Mouse (Mus musculus): ENCODE measurements around the gene Uba7.
A peak's percentile ranks its signal among the peaks of the same experiment; 100 is the strongest.

Uba7 gene

GRCm38 (mm10) chr9:107975399-107976386 lies at the start of gene Uba7:
Gene Uba7 (plus strand): TSS chr9:107975505.
- DNase-seq (ENCODE audit: low spot score) = no peak

- DNase-seq (ENCODE audit: low spot score) = no peak
These were observed 48.3 kb upstream of the Uba7 start for GRCm38 (mm10) chr9:107926920-107927420.

GRCm38 (mm10) chr9:107927749-107928148 lies 47.6 kb upstream of the Uba7 start:
- no peak for DNase-seq (ENCODE audit: low spot score)

DNA sequence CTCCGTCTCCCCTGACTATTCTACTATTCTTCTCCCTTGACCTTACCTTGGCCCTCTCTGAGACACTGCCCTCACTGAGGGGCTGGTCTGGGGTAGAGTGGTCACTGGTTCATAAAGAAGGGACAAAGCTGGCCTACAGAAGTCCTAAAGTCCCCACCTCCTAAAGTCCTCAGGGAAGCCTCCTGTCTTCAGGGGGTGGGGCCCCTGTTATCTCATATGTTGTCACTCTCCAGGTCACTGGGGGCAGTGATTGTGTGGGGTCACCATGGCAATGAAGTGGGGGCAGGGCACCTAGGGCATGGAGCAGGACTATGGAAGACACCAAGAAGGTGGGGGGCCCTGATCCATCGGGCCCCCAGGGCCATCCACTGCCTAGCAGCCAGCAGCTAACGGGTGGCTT lies 47.1 kb upstream of the Uba7 start, which contains the start of gene Actl11:
Gene Actl11, plus strand, starts transcription at position 301 of the 400 bp plus-strand sequence.
- no peak for DNase-seq (ENCODE audit: low spot score)

- DNase-seq (ENCODE audit: low spot score) = no peak
These were observed 43.1 kb upstream of the Uba7 start for GRCm38 (mm10) chr9:107932221-107932620.

DNA sequence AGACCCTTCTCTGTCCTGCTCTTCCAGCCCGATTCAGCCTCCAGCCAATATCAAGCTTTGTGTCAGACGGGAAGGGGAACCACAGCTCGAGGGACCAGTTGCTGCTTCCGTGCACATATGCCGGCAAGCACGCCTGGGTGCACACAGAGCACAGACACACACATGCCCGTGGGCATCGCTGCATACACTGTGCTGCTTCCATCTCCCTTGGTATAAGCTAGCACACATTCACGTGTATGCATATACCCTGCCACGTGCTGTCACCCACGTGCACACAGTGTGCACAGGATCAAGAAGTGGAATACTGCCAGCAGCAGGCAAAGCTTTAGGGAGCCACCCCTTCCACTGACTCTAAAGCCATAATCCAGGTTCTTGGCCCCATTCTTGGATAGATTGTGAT lies 41.2 kb upstream of the Uba7 start:
- DNase-seq (ENCODE audit: low spot score) = no peak

DNA sequence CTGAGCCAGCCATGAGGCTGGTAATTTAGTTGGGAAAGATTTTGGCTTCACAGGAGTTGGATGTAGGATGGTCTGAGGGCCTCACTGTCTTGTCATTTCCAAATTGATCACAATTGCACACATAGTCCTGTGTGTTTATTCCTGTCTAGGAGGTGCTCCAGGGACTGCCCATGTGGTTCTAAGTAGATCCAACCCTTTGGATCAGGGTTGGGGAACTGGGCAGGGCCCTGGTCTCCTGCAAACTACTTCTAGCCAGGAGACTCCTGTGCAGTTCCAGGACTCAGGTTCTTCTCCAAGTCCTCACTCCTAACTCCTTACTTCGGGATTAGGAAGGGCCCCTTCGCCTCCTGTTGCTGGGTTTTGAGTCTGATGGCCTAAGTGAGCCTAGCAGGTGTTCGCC lies 39.9 kb upstream of the Uba7 start, which contains the start of gene Camkv:
Gene Camkv, plus strand, starts transcription at position 301 of the 400 bp plus-strand sequence.
- DNase-seq (ENCODE audit: low spot score) = no peak

DNA sequence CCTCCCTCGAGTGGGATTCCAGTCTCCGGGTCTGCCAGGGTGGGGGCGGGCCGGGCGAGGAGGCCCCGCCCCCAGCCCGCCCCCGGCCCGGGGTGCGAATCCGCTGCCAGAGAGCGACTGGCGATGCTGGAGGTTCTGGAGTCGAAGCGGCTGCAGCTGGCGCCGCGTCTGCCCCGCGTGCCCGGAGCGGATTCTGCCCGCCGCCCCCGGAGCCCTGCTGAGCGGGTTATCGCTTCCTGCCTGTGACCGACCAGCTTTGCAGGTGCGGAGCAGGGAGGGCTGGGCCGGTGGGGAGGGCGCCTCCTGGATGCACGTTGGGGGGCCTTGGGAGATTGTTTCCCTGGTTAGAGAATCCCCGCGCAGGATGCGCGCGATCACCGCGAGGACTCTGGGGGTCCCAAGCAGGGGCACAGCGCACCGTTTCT lies 39.5 kb upstream of the Uba7 start:
- no peak for DNase-seq (ENCODE audit: low spot score)

- no peak for DNase-seq (ENCODE audit: low spot score)
These were observed 39.0 kb upstream of the Uba7 start for GRCm38 (mm10) chr9:107936215-107936822.

DNA sequence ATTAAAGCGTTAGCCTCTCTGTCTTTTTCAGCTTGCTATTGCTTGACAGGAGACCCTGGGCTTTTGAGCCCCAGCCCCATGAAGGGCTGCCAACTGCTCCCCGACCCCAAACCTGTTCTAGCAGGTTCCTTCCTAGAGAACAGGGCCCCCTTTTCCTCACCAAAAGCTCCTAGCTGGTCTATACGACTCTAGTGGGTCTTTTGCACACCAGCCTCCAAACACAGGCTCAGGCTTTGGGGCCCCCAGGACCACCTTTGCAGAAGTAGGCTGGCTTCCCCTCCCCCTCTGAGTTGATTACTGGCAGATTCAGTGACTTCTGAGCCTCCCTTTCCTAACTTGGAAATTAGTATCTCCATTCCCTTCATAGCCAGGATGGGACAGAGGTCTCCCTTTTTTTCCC lies 38.5 kb upstream of the Uba7 start:
- no peak for DNase-seq (ENCODE audit: low spot score)

- no peak for DNase-seq (ENCODE audit: low spot score)
These were observed 27.8 kb upstream of the Uba7 start for GRCm38 (mm10) chr9:107947241-107948194.

- DNase-seq (ENCODE audit: low spot score) = no peak
These were observed 26.0 kb upstream of the Uba7 start for GRCm38 (mm10) chr9:107949184-107949921.

- DNase-seq (ENCODE audit: low spot score) = no peak
These were observed 25.4 kb upstream of the Uba7 start, which contains the start of gene Traip for GRCm38 (mm10) chr9:107949922-107950235. Gene Traip (plus strand): TSS chr9:107950136.

GRCm38 (mm10) chr9:107950460-107951355 lies 24.6 kb upstream of the Uba7 start:
- peak; percentile 82 for DNase-seq (ENCODE audit: low spot score)

GRCm38 (mm10) chr9:107955613-107956289 lies 19.6 kb upstream of the Uba7 start:
- no peak for DNase-seq (ENCODE audit: low spot score)

DNA sequence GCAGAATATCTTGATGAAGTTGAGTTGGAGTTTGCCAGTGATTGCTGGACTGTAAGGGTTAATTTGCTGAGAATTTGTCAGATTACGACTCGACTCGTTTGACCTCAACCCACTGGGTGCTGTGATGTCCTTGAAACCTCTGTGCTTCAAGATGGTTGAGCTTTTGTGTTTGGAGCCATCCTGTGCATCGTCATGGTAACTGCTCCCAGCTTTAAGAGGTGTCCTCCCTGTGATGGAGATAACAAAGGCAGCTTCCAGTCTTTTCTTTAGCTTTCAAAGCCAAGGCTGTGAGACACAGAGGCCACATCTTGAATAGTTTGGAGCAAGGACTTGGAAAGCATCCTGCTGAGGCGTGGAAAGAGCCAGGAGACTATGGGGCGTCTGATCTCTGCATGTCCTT lies 18.2 kb upstream of the Uba7 start:
- DNase-seq (ENCODE audit: low spot score) = no peak

DNA sequence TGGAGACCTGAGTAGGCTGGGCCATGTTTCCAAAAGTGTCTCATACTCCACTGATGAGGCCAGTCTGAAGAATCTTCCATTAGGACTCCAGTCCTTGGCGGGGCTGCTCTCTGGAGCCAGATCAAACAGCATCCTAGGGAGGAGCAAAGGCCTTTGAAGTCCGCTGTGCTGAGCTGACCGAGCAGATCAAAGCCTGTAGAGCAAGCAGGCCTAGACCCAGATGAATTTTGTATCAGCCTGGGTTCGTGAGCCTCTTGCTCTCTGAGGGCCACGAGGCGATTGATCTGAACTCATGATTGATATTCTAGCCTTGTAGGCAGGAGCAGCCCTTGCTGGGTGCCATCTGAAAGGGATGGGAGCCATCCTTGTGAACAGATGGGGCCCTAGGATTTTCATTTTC lies 15.4 kb upstream of the Uba7 start:
- DNase-seq (ENCODE audit: low spot score) = no peak

DNA sequence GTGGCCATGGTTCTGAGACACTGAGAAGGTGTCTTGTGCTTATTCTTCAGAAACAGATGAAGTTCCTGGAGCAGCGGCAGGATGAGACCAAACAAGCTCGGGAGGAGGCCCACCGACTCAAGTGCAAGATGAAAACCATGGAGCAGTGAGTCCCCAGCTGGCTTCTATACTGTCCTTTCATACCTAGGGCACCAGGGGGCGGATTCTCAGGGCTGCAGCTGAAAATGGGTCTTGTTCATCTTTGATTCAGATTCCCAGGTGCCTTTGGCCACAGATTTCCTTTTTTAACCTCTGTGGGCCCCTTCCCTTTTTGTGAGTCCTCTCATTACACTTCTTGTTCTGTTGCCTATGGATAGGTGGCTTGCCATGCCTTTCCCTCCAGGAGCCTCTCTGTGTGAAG lies 14.4 kb upstream of the Uba7 start:
- no peak for DNase-seq (ENCODE audit: low spot score)

DNA sequence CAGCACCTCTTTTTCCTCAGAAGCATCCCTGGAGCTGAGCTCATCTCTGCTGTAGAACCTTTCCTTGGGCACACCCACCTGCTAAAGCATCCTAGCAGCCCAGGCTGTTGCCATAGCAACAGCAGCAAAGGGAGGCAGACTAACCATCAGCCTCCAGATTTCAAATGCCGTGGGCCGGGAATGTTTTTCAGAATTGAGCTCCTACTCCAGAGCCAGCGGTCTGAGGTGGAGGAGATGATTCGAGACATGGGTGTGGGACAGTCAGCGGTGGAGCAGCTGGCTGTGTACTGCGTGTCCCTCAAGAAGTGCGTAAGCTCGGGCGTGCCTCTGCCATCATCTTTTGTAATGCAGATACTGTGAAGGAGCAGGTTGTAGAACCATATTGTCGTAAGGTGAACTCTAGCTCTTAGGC lies 13.9 kb upstream of the Uba7 start:
- no peak for DNase-seq (ENCODE audit: low spot score)
